Mouse (Mus musculus): ENCODE measurements at regions not wholly inside any gene's neighbourhood (a gene's known extent, or its start where the extent isn't known, plus 50 kb on each side); places are given as distances from the start of the nearest gene placed in this dataset.
"Not testable (repeated sequence)": the region's sequence is repeated elsewhere in the genome, so short reads cannot be mapped to it uniquely, and the experiment has no call there.

DNA sequence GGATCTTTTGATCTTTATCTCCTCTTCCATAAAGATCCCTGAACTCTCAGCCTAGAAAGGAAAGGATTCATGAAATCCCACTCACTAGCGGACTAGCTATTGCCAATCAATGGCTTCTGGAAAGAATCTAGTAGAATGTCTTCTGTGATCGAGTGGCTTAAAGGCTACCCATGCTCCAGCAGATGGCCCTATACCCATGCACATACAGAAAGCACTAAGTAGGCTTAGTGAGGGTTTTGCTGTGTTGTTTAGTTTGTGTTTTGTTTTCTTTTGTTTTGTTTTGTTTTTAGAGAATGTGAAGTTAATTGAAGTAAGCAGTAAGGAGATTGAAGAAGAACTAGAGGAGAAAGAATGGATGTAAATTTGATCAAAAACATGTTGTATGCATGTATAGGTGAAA is 187.5 kb downstream of the Kctd12 start:
- peak in 1 of 2 experiments; percentile 29 for DNase-seq (ENCODE audit: low spot score in 2 of 2)

DNA sequence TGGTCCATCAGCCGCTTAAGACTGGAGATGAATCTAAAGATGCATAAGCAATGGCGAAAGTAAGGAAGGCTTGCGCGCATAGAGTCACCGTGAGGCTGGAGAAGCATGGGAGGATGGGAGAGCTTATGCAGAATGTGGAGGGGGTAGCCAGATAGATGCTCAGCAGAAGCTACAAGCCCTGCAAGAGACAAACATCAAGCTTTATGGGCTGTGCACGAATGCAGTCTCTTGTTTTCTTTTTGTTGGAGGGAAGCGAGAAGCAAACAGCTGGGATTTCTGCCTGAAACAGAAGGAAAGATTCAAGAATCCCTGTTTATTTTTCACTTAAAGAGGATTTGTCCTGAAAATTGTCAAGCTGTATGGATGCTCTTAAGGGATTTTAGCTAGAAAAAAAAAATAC is 188.7 kb downstream of the Kctd12 start:
- no peak for DNase-seq (ENCODE audit: low spot score in 2 of 2)

DNA sequence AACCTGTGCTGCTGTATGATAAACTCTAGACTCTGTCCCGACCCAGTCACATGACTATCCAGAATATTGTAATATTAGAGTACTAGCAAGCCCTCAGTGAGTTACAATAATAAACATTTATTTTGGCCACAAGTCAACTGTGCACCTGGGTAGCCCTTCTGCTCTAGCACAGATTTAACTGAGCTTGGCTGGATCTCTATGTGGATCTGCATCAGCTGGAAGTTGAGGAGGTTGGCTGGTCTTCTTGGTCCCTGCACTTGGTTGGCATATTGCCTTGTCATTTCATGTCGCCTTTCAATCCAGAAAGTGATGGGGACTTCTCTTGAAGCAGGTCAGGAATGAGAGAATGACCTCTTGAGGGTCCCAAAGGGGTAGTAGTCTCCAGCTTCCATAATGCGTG is 191.5 kb downstream of the Kctd12 start:
- no peak for DNase-seq (ENCODE audit: low spot score in 2 of 2)

DNA sequence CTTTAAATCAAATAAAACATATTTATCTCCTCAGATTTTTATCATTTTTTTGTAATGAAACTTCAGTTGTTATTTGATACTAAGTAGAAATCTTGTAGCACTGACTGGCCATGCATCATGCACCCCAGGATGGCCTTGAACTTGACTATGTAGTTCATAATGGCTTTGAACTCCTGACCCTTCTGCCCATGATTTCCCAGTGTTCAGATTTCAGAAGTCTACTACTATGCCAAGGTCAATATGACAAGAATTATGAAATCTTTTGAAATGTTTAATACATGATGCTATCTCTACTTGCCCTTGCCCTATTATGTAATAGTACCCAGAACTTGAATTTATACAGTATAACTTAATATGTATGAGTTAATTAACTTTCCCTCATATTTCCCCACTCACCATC is 200.2 kb downstream of the Kctd12 start:
- no peak for DNase-seq (ENCODE audit: low spot score in 2 of 2)

DNA sequence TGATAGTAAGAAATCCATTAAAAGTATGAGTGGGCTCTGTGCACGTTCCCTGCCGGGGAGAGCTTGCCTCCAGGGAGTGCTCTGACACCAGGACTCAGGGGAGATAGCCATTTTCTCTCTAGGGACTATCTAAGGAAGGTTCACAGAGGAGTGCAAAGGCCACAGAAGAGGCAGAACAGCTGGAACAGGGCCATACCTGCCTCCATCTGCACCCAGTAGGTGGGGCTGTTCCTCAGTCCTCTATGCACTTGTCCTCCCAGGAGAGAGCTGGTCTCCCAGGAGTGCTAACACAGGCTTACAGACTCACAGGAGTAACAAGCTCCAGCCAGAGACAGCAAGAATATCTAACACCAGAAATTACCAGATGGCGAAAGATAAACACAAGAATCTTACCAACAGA is 212.7 kb downstream of the Kctd12 start:
- DNase-seq (ENCODE audit: low spot score in 2 of 2), result peak in 1 of 2 experiments; percentile 33

DNA sequence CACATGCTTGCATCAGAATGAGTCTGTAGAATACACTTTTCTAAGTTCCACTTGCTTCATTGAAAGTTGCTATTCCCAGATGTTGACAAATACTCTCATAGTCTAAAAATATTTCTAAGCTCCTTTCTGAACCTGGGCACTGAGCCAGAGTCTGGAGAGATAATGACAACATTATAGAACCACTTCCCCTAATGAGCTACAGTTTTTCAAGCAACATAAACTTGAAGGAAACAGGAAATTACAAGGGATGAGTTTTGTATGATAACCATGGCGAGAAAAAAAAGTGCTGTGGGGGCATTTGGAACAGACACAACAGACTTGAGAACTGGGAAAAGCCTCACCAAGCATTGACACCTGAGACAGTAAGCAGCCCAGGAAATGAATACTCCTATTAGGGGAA is 233.8 kb downstream of the Kctd12 start:
- no peak for DNase-seq (ENCODE audit: low spot score in 2 of 2)

DNA sequence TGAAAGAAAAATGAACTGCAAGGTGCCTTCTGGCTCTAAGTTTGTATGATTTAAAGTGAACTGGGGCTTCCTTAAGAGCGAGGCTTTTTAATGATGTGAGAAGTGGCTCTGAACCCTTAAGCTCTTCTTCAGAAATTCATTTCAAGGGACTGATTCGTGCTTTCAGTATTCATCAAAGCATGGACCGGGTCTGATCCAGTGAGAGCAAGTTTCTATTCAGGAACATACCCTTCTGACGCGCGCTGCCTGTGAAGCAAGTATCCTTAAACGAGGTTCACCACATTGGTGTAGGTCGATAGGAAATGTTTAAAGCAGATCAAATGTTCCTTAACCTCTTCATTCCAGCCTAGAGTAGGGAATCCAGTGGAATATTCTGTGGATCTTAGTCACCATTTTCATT is 240.1 kb downstream of the Kctd12 start:
- no peak for DNase-seq (ENCODE audit: low spot score in 2 of 2)

- DNase-seq (ENCODE audit: low spot score in 2 of 2), result no peak
Observed at GRCm38 (mm10) chr14:102736656-102737055, 245.8 kb downstream of the Kctd12 start.

DNA sequence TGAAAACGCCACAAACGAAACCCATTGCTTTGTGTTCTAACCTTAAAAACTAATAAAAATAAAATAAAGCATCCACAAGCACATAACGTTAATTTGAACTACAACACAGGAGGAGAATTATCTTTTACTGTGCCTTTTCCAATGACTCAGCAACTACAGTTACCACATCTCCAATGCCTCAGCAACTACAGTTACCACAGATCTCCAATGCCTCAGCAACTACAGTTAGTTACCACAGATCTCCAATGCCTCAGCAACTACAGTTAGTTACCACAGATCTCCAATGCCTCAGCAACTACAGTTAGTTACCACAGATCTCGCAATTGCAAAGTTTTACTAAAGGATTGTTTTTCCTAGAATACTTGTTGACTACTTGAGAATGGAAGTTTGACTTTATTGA is 248.7 kb downstream of the Kctd12 start:
- DNase-seq (ENCODE audit: low spot score in 2 of 2), result not testable (repeated sequence)

- DNase-seq (ENCODE audit: low spot score in 2 of 2), result no peak
Observed at GRCm38 (mm10) chr14:102731746-102732145, 250.7 kb downstream of the Kctd12 start.

GRCm38 (mm10) chr14:102722633-102723032 is 259.8 kb downstream of the Kctd12 start:
- DNase-seq (ENCODE audit: low spot score in 2 of 2), result no peak

DNA sequence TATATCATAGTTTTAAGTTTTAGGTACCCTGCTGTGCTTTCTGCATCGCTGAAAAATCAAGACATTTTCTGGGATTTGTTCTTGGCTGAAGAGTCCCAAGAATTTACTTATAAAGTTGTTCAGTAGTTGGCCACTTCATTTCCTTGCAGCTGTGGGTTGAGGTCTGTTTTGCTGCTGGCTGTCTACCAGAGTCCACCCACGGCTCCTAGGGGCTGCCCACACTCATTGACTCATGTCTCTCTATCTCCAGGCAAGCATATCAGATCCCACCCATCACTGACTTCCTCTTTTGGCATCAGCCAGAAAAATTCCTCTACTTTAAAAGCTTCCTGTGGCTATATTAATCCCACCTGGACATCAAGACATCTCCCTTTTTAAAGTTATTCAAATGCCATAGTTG is 263.9 kb downstream of the Kctd12 start:
- DNase-seq (ENCODE audit: low spot score in 2 of 2), result no peak

GRCm38 (mm10) chr14:102712600-102712999 is 269.8 kb downstream of the Kctd12 start:
- DNase-seq (ENCODE audit: low spot score in 2 of 2), result no peak

DNA sequence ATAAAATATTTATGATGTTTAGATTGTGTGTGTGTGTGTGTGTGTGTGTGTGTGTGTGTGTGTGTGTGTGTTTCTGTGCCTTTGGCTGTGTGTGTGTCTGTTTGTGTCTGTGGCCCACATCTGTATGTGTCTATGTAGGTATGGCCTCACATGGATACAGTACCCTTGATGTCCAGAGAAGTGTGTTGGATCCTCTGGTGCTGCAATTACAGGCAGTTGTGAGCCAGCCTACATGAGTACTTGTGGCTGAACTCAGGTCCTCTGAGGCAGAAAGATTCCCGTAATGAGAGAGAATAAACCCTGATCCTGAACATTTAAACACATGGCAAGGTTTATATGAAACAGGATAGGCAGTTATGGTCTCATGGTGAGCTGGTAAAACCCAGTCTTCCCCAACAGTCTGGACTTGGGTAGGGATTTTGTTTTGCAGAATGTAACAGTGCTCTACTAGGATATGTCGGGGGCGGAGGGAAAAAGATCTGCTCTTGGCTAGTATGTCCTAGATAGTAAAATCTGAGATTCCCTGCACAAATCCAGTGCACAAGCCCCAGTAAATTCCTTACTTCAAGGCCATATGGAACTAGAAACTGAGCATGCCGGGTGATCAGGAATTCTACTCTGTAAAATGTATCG is 275.6 kb downstream of the Kctd12 start:
- DNase-seq (ENCODE audit: low spot score in 2 of 2), result no peak

- no peak for DNase-seq (ENCODE audit: low spot score in 2 of 2)
Observed at GRCm38 (mm10) chr14:102701108-102701507, 281.3 kb downstream of the Kctd12 start.

DNA sequence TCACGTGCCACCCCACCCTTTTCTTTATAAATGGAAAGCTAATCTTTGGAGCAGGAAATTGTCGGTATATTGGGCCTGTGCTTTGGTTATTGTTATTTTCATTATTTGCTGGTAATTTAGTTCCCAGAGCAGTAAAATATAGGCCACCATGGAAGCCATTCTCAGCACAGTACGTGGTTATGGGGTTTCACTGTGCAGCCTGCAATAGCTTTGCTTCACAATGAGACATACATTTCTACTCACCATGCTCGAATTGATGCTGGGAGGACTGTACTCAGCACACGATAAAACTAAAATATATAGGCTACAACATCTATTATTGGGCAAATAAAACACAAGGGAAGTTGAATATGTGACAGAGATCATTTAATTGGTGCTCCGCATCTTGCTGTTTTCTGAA is 282.0 kb downstream of the Kctd12 start:
- no peak for DNase-seq (ENCODE audit: low spot score in 2 of 2)

GRCm38 (mm10) chr14:102699015-102699414 is 283.4 kb downstream of the Kctd12 start:
- no peak for DNase-seq (ENCODE audit: low spot score in 2 of 2)

DNA sequence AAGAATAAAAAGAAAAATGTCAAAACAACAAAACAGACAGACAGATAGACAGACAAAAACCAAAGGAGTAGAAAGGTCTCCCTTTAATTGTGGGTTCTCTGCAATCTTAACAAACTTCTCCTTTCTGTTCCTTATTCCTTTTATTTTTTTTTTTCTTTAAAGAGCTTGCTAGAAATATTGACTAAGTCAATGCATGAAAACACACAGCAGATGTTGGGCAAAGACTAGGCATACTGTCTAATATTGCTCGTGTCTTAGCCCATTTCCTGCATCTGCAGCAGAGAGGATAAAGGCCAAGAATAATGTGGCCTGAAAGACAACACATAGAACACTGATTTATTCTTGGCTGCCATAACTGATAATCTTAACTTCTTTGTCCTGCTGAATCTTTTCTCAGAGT is 295.6 kb downstream of the Kctd12 start:
- DNase-seq (ENCODE audit: low spot score in 2 of 2), result no peak

- DNase-seq (ENCODE audit: low spot score in 2 of 2), result no peak
Observed at GRCm38 (mm10) chr14:102676582-102676981, 305.9 kb downstream of the Kctd12 start.

DNA sequence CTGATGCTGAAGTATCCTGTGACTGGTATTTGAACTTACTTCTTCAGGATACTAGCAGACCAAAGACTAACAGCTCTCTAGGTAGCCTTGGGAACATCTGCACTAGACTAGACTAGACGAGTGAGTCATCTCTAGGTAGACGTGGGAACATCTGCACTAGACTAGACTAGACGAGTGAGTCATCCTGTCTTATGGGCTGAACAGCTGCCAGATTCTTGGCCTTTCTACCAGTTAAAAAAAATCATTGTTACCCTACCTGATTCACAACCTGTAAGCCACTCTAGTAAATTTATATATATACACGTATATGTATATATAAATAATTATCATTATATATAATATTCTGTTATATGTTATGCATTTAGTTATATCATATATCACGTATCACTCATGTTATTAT is 307.8 kb downstream of the Kctd12 start:
- DNase-seq (ENCODE audit: low spot score in 2 of 2), result no peak

- no peak for DNase-seq (ENCODE audit: low spot score in 2 of 2)
Observed at GRCm38 (mm10) chr14:102673724-102674123, 308.7 kb downstream of the Kctd12 start.

DNA sequence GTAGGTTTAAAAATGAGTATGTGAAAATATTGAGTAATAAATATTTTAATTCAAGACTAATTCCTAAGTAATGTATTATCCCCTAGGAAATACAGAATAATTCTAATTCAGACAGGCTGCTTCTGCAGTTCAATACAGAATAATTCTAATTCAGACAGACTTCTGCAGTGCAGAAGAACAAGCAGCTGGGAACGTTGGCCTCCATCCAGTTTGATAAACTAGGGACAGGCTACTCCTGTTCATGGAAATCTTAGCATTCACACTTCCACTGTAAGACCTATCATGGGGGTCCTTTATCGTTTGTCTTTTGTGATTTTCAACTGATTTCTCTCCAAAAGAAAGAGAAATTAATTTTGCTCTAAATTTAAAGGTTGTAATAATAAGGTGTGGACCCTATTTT is 319.2 kb downstream of the Kctd12 start:
- no peak for DNase-seq (ENCODE audit: low spot score in 2 of 2)

- DNase-seq (ENCODE audit: low spot score in 2 of 2), result no peak
Observed at GRCm38 (mm10) chr14:102660351-102660750, 322.1 kb downstream of the Kctd12 start.

- no peak for DNase-seq (ENCODE audit: low spot score in 2 of 2)
Observed at GRCm38 (mm10) chr14:102656235-102656634, 326.2 kb downstream of the Kctd12 start.

Data from natural killer cell, adult 2 months (primary cell).